Mouse (Mus musculus): ENCODE results near the gene Dhx16.
"Not testable (repeated sequence)": the region's sequence is repeated elsewhere in the genome, so short reads cannot be mapped to it uniquely, and the experiment has no call there.

Gene Dhx16

GRCm38 (mm10) chr17:35879245-35880057 is at the start of gene Dhx16:
Dhx16 (plus strand) TSS chr17:35879819.
- peak; percentile 90 for DNase-seq (ENCODE audit: low spot score)

- DNase-seq (ENCODE audit: low spot score) = no peak
Observed at GRCm38 (mm10) chr17:35832400-35833238, 47.0 kb upstream of the Dhx16 start.

GRCm38 (mm10) chr17:35833239-35833751 is 46.3 kb upstream of the Dhx16 start:
- DNase-seq (ENCODE audit: low spot score) = no peak

GRCm38 (mm10) chr17:35833894-35834293 is 45.7 kb upstream of the Dhx16 start:
- no peak for DNase-seq (ENCODE audit: low spot score)

GRCm38 (mm10) chr17:35834696-35835422 is 44.8 kb upstream of the Dhx16 start:
- DNase-seq (ENCODE audit: low spot score) = no peak

- no peak for DNase-seq (ENCODE audit: low spot score)
Observed at GRCm38 (mm10) chr17:35835424-35836140, 44.0 kb upstream of the Dhx16 start.

- peak; percentile 75 for DNase-seq (ENCODE audit: low spot score)
Observed at GRCm38 (mm10) chr17:35836178-35836965, 43.2 kb upstream of the Dhx16 start.

GRCm38 (mm10) chr17:35836991-35837422 is 42.6 kb upstream of the Dhx16 start:
- peak; percentile 74 for DNase-seq (ENCODE audit: low spot score)

GRCm38 (mm10) chr17:35837487-35837886 is 42.1 kb upstream of the Dhx16 start:
- DNase-seq (ENCODE audit: low spot score) = no peak

GRCm38 (mm10) chr17:35838122-35838544 is 41.5 kb upstream of the Dhx16 start, which contains the start of gene Tubb5:
Tubb5 (minus strand) TSS chr17:35838306.
- peak; percentile 92 for DNase-seq (ENCODE audit: low spot score)

GRCm38 (mm10) chr17:35838570-35838969 is 41.0 kb upstream of the Dhx16 start:
- no peak for DNase-seq (ENCODE audit: low spot score)

GRCm38 (mm10) chr17:35839002-35839401 is 40.6 kb upstream of the Dhx16 start:
- DNase-seq (ENCODE audit: low spot score) = not testable (repeated sequence)

GRCm38 (mm10) chr17:35840561-35840960 is 39.1 kb upstream of the Dhx16 start:
- DNase-seq (ENCODE audit: low spot score) = no peak

- DNase-seq (ENCODE audit: low spot score) = peak; percentile 96
Observed at GRCm38 (mm10) chr17:35841076-35841950, 38.3 kb upstream of the Dhx16 start, which contains the start of gene Mdc1. Mdc1 (plus strand) TSS chr17:35841515.

GRCm38 (mm10) chr17:35842006-35842405 is 37.6 kb upstream of the Dhx16 start:
- no peak for DNase-seq (ENCODE audit: low spot score)

- no peak for DNase-seq (ENCODE audit: low spot score)
Observed at GRCm38 (mm10) chr17:35843514-35843913, 36.1 kb upstream of the Dhx16 start.

- no peak for DNase-seq (ENCODE audit: low spot score)
Observed at GRCm38 (mm10) chr17:35848112-35848511, 31.5 kb upstream of the Dhx16 start.

- DNase-seq (ENCODE audit: low spot score) = no peak
Observed at GRCm38 (mm10) chr17:35850974-35851373, 28.6 kb upstream of the Dhx16 start.

- no peak for DNase-seq (ENCODE audit: low spot score)
Observed at GRCm38 (mm10) chr17:35859371-35859770, 20.2 kb upstream of the Dhx16 start.

Measured in ovary, postnatal 14 days (tissue).